Mouse (Mus musculus) G1E (cell line): ENCODE data around the gene Gdf2. TPM values are rescaled to one million over a fixed set of nuclear protein-coding genes. Genes with fewer than 3 reads are reported as not detected.

Source experiments
- ATAC-seq: 2 replicates; pipeline ENCODE4 v1.8.0; 2016; ENCODE audit warnings: mild to moderate bottlenecking; ENCODE audit not compliant: insufficient number of reproducible peaks, poor library complexity, low FRiP score, severe bottlenecking; ENCODE audit errors: extremely low read depth
- DNase-seq: peaks from one replicate; pipeline ENCODE4 v3.0.0; 2012; ENCODE audit warnings: low spot score
- H3K27me3 ChIP-seq: 2 replicates; pipeline ENCODE4 v1.6.1; 2012; ENCODE audit warnings: mild to moderate bottlenecking, low read length, inconsistent platforms; ENCODE audit not compliant: insufficient read depth
- H3K36me3 ChIP-seq: replicated peaks from 2 replicates; pipeline ENCODE3; 2012; ENCODE audit warnings: mild to moderate bottlenecking, inconsistent platforms
- H3K4me1 ChIP-seq: 2 replicates; pipeline ENCODE4 v1.6.1; 2012; ENCODE audit warnings: low read depth, low read length, inconsistent platforms, mixed read lengths; ENCODE audit not compliant: insufficient read depth
- H3K4me3 ChIP-seq: 2 replicates; pipeline ENCODE4 v1.5.1; 2012; ENCODE audit warnings: low read depth, mild to moderate bottlenecking, inconsistent platforms, low read length, moderate library complexity, mixed read lengths
- H3K9me3 ChIP-seq: replicated peaks from 2 replicates; pipeline ENCODE4 v1.6.1; 2012; ENCODE audit warnings: inconsistent platforms
- CTCF ChIP-seq: IDR thresholded peaks from 2 replicates; pipeline ENCODE4 v1.5.1; 2012; ENCODE audit warnings: low read depth, low read length, inconsistent platforms, mixed read lengths
- GATA1 ChIP-seq: IDR thresholded peaks from 2 replicates; pipeline ENCODE4 v1.6.1; 2012; ENCODE audit warnings: borderline replicate concordance, low read length, inconsistent platforms, mixed read lengths
- GATA2 ChIP-seq: IDR thresholded peaks from 2 replicates; pipeline ENCODE4 v1.6.1; 2012; ENCODE audit warnings: low read depth, low read length, inconsistent platforms, borderline replicate concordance
- POLR2AphosphoS5 ChIP-seq: IDR thresholded peaks from 2 replicates; pipeline ENCODE4 v1.6.1; 2012; ENCODE audit warnings: low read depth, low read length, inconsistent platforms; ENCODE audit not compliant: insufficient replicate concordance
- TAL1 ChIP-seq: conservative IDR thresholded peaks from 2 replicates; pipeline ENCODE4 v1.6.1; 2012; ENCODE audit warnings: low read depth, low read length, inconsistent platforms, mixed read lengths
- polyA plus RNA-seq: library from polyadenylated mRNA; stranded (reverse); fragments of >175 nt; gene quantifications from 2 replicates; pipeline ENCODE4 v1.2.3, GENCODE M21; 2012
- total RNA-seq, 2 experiments: library from RNA; stranded (forward) in 1 of 2; stranded (reverse) in 1 of 2; fragments of 200-1000 nt in 1 of 2; fragments of >200 nt in 1 of 2; fragmentation: Nextera tagmentation in 1 of 2; gene quantifications; 2 replicates each; pipeline ENCODE4 v1.2.3; 2014 to 2017

Gdf2 gene
- total and polyA plus RNA-seq, 3 experiments, result 0.16 TPM; not detected in 2

- no peak for TF ChIP-seq GATA1
- TF ChIP-seq CTCF, result no peak
- TF ChIP-seq TAL1, result no peak
- TF ChIP-seq GATA2, result no peak
- TF ChIP-seq POLR2AphosphoS5, result no peak
- Histone ChIP-seq H3K27me3 (no peaks in the 10 kb centered on the region; the same call in 1 of the 2 replicates), H3K36me3 (no peaks in the 10 kb centered on the region), H3K9me3 (peaks cover 68% of the 10 kb centered on the region), H3K4me1 (no peaks in the 10 kb centered on the region), H3K4me3 (no peak overlapping the region)
- ATAC-seq (no peak), DNase-seq (no peak)
Measured at GRCm38 (mm10) chr14:33952233-33952981, 11.6 kb downstream of the Gdf2 start.

GRCm38 (mm10) chr14:33953761-33954160 lies 12.9 kb downstream of the Gdf2 start, which contains the start of gene Rbp3:
TSS of gene Rbp3 (plus strand) at chr14:33954003.
- H3K9me3 ChIP-seq, result peaks cover 68% of the 10 kb centered on the region
- ATAC-seq (no peak), DNase-seq (no peak)
- TF ChIP-seq TAL1 (no peak), GATA1 (no peak), POLR2AphosphoS5 (no peak), CTCF (no peak), GATA2 (no peak)
- no peaks in the 10 kb centered on the region for H3K36me3 ChIP-seq
- H3K4me1 ChIP-seq, result no peaks in the 10 kb centered on the region
- H3K4me3 ChIP-seq, result no peak within 1 kb of the TSS; the same call in 1 of the 2 replicates
- H3K27me3 ChIP-seq, result no peaks in the 10 kb centered on the region; the same call in 1 of the 2 replicates

- H3K36me3 ChIP-seq, result no peaks in the 10 kb centered on the region
- DNase-seq, result no peak
- TF ChIP-seq GATA1 (no peak), TAL1 (no peak), POLR2AphosphoS5 (no peak), GATA2 (no peak), CTCF (no peak)
- H3K4me1 ChIP-seq, result no peaks in the 10 kb centered on the region
- peaks cover 83% of the 10 kb centered on the region for H3K9me3 ChIP-seq
- ATAC-seq, result no peak
- H3K4me3 ChIP-seq, result no peak overlapping the region
- H3K27me3 ChIP-seq, result no peaks in the 10 kb centered on the region; the same call in 1 of the 2 replicates
Measured at GRCm38 (mm10) chr14:33956055-33956454, 15.2 kb downstream of the Gdf2 start.

- ATAC-seq (no peak), DNase-seq (no peak)
- Histone ChIP-seq H3K4me1 (no peaks in the 10 kb centered on the region), H3K27me3 (no peaks in the 10 kb centered on the region; the same call in 1 of the 2 replicates), H3K9me3 (peaks cover 85% of the 10 kb centered on the region), H3K36me3 (no peaks in the 10 kb centered on the region), H3K4me3 (no peak overlapping the region)
- TF ChIP-seq GATA1 (no peak), TAL1 (no peak), CTCF (no peak)
Measured at GRCm38 (mm10) chr14:33958186-33958585, 17.3 kb downstream of the Gdf2 start.

GRCm38 (mm10) chr14:33958841-33959240 lies 18.0 kb downstream of the Gdf2 start:
- Histone ChIP-seq H3K36me3 (no peaks in the 10 kb centered on the region), H3K4me3 (no peak overlapping the region), H3K27me3 (no peaks in the 10 kb centered on the region; the same call in 1 of the 2 replicates), H3K4me1 (no peaks in the 10 kb centered on the region), H3K9me3 (peaks cover 85% of the 10 kb centered on the region)
- DNase-seq, result no peak
- ATAC-seq, result no peak
- TF ChIP-seq GATA2 (no peak), CTCF (no peak), GATA1 (no peak), TAL1 (no peak), POLR2AphosphoS5 (no peak)

- Histone ChIP-seq H3K36me3 (no peaks in the 10 kb centered on the region), H3K4me1 (no peaks in the 10 kb centered on the region), H3K27me3 (no peaks in the 10 kb centered on the region; the same call in 1 of the 2 replicates), H3K9me3 (peaks cover 81% of the 10 kb centered on the region), H3K4me3 (no peak overlapping the region)
- no peak for ATAC-seq
- TF ChIP-seq TAL1 (no peak), GATA2 (no peak), CTCF (no peak), POLR2AphosphoS5 (no peak), GATA1 (no peak)
- DNase-seq, result no peak
Measured at GRCm38 (mm10) chr14:33959341-33959740, 18.5 kb downstream of the Gdf2 start.

GRCm38 (mm10) chr14:33965675-33966074 lies 24.8 kb downstream of the Gdf2 start:
- no peak overlapping the region for H3K4me3 ChIP-seq
- ATAC-seq (no peak), DNase-seq (no peak)
- TF ChIP-seq CTCF (no peak), TAL1 (no peak), POLR2AphosphoS5 (no peak), GATA2 (no peak), GATA1 (no peak)
- peaks cover 51% of the 10 kb centered on the region for H3K9me3 ChIP-seq
- no peaks in the 10 kb centered on the region; the same call in 1 of the 2 replicates for H3K27me3 ChIP-seq
- no peaks in the 10 kb centered on the region for H3K4me1 ChIP-seq
- H3K36me3 ChIP-seq, result no peaks in the 10 kb centered on the region
